Mouse (Mus musculus) cerebellum, adult 9-10 months (tissue): ENCODE data around the gene Spata48.

Experiments
- DNase-seq: peaks from one replicate; pipeline ENCODE4 v3.0.0; 2022

Gene Spata48

GRCm38 (mm10) chr11:11545948-11546347 lies 84.1 kb downstream of the Spata48 start:
- no peak for DNase-seq

- no peak for DNase-seq
Measured at GRCm38 (mm10) chr11:11546903-11547511, 85.1 kb downstream of the Spata48 start.

- no peak for DNase-seq
Measured at GRCm38 (mm10) chr11:11547597-11548240, 85.8 kb downstream of the Spata48 start.

- DNase-seq = no peak
Measured at GRCm38 (mm10) chr11:11555563-11555962, 93.7 kb downstream of the Spata48 start.

GRCm38 (mm10) chr11:11556186-11556585 lies 94.3 kb downstream of the Spata48 start:
- no peak for DNase-seq

- peak; percentile 14 for DNase-seq
Measured at GRCm38 (mm10) chr11:11557173-11557967, 95.5 kb downstream of the Spata48 start.

GRCm38 (mm10) chr11:11558662-11559061 lies 96.8 kb downstream of the Spata48 start:
- no peak for DNase-seq

GRCm38 (mm10) chr11:11559099-11559686 lies 97.3 kb downstream of the Spata48 start:
- no peak for DNase-seq

- DNase-seq = no peak
Measured at GRCm38 (mm10) chr11:11561118-11561517, 99.2 kb downstream of the Spata48 start.

GRCm38 (mm10) chr11:11564266-11565044 lies 102.6 kb downstream of the Spata48 start:
- DNase-seq = no peak
